Mouse (Mus musculus) hematopoietic stem cell, adult 5-6 weeks (primary cell): Measurements from ENCODE around the gene Tmem38b. TPM values are rescaled to one million over a fixed set of nuclear protein-coding genes. Genes with fewer than 3 reads are reported as not detected.
A peak's percentile ranks its signal among the peaks of the same experiment; 100 is the strongest.
"Not testable (repeated sequence)": the region's sequence is repeated elsewhere in the genome, so short reads cannot be mapped to it uniquely, and the experiment has no call there.

Experiments used
- ATAC-seq, 2 experiments: fragments of 125-278 bp in 1 of 2; replicated peaks in 1 of 2; 2 replicates each; pipeline ENCODE4 v1.8.0; 2016 to 2017; ENCODE audit warnings: inconsistent platforms in 2 of 2, mild to moderate bottlenecking in 2 of 2, moderate number of reproducible peaks in 2 of 2, low read depth in 1 of 2, moderate TSS enrichment in 1 of 2; ENCODE audit not compliant: low FRiP score in 2 of 2, poor library complexity in 2 of 2, severe bottlenecking in 2 of 2, insufficient read depth in 1 of 2, low TSS enrichment in 1 of 2
- total RNA-seq: library from RNA; stranded (forward); fragments of 172-1452, 232-1000 nt; gene quantifications from 2 replicates; pipeline ENCODE4 v1.2.3, GENCODE M21; 2017

The Tmem38b gene
- 2.0 and 4.6 TPM in 2 replicates for total RNA-seq

- ATAC-seq: peak; percentile 68 to 73
Observed at GRCm38 (mm10) chr4:53825821-53826605, at the start of gene Tmem38b. TSS of gene Tmem38b (plus strand) at chr4:53826045.

DNA sequence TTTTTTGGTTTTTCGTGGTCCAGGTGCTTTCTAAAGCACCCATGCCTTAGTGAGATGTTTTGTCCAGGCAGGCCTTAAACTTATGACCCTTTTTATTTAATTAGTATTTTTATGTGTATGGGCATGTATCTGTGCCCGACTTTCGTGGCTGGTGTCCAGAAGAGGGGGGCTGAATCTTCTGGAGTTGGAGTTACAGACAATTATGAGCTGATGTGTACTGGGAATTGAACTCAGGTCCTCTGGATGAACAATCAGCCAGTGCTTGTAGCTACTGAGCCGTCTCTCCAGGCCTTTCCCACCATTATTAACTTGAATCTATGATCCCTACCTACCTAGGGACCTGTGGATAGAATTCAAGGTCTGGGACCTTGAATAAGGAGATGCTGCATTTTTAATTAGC lies 44.4 kb upstream of the Tmem38b start:
- no peak for ATAC-seq

- ATAC-seq: peak in 1 of 2 experiments; percentile 36; a peak in 1 of 4 replicates
Observed at GRCm38 (mm10) chr4:53782216-53783070, 43.4 kb upstream of the Tmem38b start.

DNA sequence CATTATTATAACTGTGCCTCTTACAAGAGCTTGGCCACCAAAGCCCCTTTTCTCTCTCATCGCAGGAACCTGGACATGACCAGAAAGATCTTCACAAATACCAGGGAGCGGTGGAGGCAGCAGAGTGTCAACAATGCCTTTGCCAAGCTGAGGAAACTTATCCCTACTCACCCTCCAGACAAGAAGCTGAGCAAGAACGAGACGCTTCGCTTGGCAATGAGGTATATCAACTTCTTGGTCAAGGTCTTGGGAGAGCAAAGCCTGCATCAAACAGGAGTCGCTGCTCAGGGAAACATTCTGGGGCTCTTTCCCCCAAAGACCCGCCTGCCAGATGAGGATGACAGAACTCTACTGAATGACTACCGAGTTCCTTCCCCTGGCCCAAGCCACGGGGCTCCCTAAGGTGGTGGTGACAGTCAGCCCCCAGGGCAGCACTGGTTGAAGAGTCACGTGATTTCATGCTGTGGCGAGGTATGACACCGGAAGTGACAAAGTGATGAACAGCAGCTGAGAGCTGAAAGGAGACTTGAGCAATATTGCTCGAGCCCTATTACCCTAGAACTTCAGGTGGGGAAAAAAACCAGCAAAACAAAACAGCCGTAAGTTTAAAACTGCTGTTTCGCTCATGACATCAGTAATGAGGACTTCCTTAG lies 40.0 kb upstream of the Tmem38b start:
- peak; percentile 42 to 64; a peak in 1 of 4 replicates for ATAC-seq

DNA sequence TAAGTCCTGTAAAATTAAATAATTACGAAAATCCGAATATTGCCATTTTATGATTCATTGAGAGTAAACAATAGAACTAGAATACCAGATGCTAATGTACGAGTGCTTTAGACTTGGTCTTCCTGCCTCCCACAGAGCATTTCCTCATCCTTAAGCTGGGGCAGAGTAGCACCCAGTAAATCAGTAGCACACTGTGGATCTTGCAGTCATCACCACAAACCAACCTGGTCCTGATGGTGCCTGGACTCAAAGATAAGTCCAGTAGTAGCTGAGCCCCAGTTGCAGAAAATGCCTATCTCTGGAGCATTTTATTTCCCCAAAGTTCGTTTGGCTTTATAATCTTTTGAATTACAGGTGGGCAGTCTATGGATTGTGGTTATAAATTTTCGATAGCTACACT lies 39.0 kb upstream of the Tmem38b start:
- no peak for ATAC-seq

- no peak for ATAC-seq
Observed at GRCm38 (mm10) chr4:53789346-53789745, 36.5 kb upstream of the Tmem38b start.

DNA sequence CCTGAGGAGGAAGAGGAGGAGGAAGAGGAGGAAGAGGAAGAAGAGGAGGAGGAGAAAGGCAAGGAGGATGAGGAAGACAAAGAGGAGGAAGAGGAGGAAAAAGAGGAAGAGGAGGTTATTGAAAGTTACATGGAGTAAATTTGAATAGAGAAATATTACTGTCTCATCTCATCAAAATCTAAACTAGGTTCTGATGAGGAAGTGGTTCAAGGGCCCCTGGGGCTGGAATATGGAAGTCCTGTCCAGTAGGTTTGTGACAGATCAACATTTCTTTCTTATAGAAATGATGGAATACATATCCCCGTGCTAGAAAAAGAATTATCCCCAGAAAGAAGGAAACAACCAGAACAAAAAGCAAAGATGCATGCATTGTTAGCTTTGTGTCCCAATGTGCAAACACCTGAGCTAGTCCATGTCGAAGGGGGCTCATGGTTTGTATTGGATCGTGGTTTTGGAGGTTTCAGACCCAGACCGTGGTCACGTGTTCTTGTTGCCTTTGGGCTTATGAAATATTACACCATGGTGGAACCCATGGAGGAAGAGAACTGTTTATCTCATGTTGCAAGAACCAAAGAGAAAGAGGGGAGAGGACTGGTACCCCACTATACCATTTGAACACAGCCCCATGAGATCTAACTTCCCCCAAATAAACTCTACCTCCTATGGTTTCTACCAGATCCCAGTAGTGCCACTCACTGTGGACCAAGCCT lies 31.4 kb upstream of the Tmem38b start:
- peak in 1 of 2 experiments; percentile 14; a peak in 1 of 4 replicates for ATAC-seq

DNA sequence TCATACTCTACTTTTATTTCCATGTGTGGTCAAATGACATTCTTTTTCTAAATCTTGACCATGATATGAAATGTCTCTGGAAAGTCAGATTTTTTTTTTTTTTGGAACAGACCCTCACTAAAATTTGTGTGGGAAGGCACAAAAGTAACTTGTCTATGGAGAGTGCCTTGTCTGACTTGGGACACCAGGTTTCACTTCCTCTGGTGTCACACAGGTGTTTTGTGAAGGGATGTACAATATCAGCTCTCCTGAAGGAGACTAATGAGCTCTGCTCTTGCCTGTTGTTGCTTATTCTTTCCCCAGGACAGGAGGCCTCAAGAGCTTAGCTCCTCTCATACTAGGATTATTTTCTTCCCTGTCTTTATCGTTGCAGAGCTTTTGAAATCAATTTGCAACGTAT lies 30.8 kb upstream of the Tmem38b start:
- ATAC-seq: no peak

DNA sequence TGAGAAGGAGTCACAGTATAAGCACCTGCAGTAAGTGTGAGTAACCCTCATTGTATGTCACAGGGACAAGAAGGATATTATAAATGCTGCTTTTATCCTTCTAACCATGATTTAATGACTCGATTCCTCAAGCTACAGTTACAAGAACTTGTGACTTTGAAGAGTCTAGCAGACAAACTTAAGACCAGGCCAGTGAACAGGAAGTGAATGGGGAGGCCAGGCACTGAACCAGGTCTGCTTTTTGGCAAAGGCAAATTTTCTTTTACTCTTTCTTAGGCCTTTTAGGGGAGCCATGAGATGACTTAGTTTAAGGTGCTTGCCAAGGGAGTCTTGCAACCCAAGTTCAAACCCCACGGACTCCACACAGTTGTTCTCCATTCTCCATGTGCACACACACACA lies 30.1 kb upstream of the Tmem38b start:
- no peak for ATAC-seq

DNA sequence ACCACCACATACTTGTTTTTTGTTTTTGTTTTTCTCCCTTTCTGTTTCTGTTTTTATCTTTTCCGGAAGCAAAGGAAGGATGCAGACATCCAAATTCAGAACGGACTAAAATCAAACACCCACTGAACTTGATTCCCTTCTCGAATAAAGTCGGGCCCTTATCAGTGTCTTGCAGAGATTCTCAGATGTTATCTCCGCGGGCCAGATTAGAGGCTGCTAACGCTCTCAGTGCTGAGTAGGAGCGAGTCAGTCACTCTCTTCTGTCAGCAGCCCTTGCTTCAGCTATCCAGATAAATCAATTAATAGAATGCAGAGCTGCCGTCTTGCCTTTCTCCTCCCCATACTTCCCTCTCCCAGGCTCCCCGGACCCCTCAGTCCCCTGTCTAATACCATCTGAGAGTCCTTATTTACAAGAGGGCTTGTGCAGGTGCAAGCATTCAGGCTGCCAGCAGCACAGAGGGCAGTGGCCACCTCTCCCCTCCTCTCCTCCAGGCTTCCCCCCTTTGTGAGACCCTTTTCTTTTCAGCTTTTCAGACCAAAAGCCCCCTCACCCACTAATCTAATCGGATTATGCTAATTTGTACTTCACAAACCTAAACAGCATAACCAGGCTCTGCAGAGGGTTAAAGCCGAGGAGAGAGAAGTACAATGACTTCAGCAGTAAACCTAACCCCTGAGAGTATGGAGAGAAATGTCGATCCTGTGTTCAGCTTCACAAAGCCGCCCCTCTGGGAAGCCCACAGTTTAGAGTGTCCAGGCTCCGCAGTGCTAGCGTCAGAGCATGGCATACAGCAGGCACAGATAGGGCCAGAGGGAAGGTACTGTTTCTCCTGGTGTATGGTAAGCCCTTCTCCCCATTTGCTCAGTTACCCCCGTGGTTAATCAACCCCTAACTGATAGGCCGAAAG lies 28.7 kb upstream of the Tmem38b start:
- no peak for ATAC-seq

DNA sequence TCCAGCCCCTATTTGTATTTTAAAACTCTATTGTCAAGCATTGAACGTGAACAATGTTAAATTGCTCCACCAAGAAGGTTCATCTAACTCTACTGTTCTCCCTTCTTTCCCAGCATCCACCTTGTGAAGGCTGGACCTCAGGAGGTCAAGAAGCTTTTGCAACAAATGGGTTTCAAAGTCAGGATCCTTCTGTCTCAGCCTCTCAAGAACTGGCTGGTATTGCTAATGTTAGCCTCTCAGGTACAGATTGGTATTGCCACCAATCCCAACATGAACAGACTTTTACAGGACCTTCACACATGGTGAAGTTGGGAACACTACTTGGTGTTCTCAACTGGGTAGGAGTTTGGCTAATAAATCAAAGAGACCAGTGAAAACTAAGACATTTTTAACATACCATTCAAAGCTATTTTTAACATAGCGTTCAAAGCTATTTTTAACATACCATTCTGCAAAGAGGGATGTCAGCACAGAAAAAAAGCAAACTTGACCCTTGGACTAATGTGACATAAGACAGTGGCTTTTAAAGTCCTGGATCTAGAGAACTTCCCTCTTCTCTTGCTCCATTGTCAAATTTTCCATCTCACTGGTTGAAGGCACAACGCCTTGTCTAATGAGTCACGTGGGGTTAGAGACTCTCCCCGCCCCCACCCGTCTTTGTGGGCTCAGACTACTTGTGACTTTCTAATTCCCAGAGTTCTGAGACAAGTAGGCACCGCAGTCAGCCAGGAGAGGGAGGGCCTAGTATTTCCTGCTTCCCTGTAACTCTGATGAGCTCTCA lies 26.8 kb upstream of the Tmem38b start:
- no peak for ATAC-seq

- no peak for ATAC-seq
Observed at GRCm38 (mm10) chr4:53799753-53800152, 26.1 kb upstream of the Tmem38b start.

DNA sequence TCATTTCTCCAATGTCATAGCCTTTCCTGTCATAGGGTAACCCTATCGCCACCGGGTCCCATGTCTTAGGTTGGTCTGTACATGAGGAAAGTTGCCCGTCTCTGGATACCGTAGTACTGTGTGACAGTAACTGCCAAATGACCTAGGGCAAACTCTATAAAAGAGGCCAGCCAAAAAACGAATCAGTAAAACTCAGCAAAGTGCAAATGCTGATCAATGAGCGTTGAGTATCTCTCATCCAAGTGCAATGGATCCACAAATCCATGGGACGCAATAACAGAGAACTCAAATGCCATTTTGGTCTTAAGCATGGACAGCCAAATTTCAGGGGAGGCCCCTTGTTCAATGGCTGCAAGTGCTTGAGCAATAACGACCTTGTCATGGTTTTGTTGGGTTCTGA lies 22.2 kb upstream of the Tmem38b start:
- not testable (repeated sequence) for ATAC-seq

- ATAC-seq: not testable (repeated sequence)
Observed at GRCm38 (mm10) chr4:53806428-53806827, 19.4 kb upstream of the Tmem38b start.

GRCm38 (mm10) chr4:53818320-53818719 lies 7.5 kb upstream of the Tmem38b start:
- no peak for ATAC-seq

DNA sequence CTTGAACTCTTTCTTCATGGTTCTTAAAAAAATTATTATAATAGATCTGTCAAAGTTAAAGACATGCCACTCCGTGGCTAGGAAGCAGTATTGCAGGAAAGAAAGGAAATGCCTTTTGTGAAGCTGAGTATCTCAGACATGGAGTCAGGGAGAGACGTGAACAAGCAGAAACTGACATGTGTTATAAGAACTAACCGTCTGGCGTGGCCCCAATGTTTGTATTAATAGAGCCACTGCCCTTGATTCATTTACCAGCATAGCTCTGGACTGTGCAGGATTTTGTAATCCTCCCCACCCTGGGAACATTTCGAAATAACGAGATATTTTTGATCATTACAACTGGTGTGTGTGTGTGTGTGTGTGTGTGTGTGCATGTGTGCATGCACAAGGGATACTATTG lies 2.1 kb upstream of the Tmem38b start:
- ATAC-seq: no peak; a peak in 1 of 4 replicates
